Mouse (Mus musculus) small intestine, adult 2 months (tissue): Measurements from ENCODE around the gene Ube2e1.

Source experiments
- CTCF ChIP-seq: fragments of 200-500 bp; IDR thresholded peaks from 2 replicates; pipeline ENCODE4 v1.5.1; 2012; ENCODE audit warnings: low read depth, mild to moderate bottlenecking, control low read depth, inconsistent platforms, low read length, moderate library complexity, mixed read lengths; ENCODE audit not compliant: insufficient replicate concordance, insufficient read length; ENCODE audit errors: extremely low read depth
- POLR2A ChIP-seq: fragments of 200-500 bp; IDR thresholded peaks from 2 replicates; pipeline ENCODE4 v1.6.1; 2012; ENCODE audit warnings: low read depth, mild to moderate bottlenecking, control low read depth, inconsistent platforms, low read length, moderate library complexity

GRCm38 (mm10) chr14:18242638-18243130 is 89.0 kb downstream of the Ube2e1 start:
- no peak for TF ChIP-seq CTCF
- no peak for TF ChIP-seq POLR2A
